Mouse (Mus musculus): ENCODE measurements at regions not wholly inside any gene's neighbourhood (a gene's known extent, or its start where the extent isn't known, plus 50 kb on each side); places are given as distances from the start of the nearest gene placed in this dataset.

- Histone ChIP-seq H3K4me3 (replicated peaks; ENCODE audit: low read length) (no peak overlapping the region), H3K9ac (replicated peaks; ENCODE audit: low read depth, low read length) (no peak overlapping the region), H3K4me1 (replicated peaks; ENCODE audit: control insufficient read depth, insufficient read depth, low read length) (peaks cover 7% of the 10 kb centered on the region), H3K27me3 (replicated peaks; ENCODE audit: control insufficient read depth, insufficient read depth, low read length) (no peaks in the 10 kb centered on the region), H3K27ac (ENCODE audit: low read length) (no peak overlapping the region), H3K9me3 (ENCODE audit: control insufficient read depth, low read length) (no peaks in the 10 kb centered on the region), H3K36me3 (ENCODE audit: control insufficient read depth, insufficient read depth) (no peaks in the 10 kb centered on the region), H3K4me2 (ENCODE audit: low read length) (no peak overlapping the region)
- WGBS = 89% methylated on average over 6 of the region's 6 CpGs
- ATAC-seq = no peak
Measured at GRCm38 (mm10) chr2:114782450-114782849, 127.7 kb upstream of the Dph6 start.

GRCm38 (mm10) chr2:114784191-114784590, 129.4 kb upstream of the Dph6 start:
- Histone ChIP-seq H3K27ac (ENCODE audit: low read length) (peak overlapping the region; percentile 71), H3K27me3 (replicated peaks; ENCODE audit: control insufficient read depth, insufficient read depth, low read length) (no peaks in the 10 kb centered on the region), H3K4me1 (replicated peaks; ENCODE audit: control insufficient read depth, insufficient read depth, low read length) (peaks cover 7% of the 10 kb centered on the region), H3K9me3 (ENCODE audit: control insufficient read depth, low read length) (no peaks in the 10 kb centered on the region), H3K36me3 (ENCODE audit: control insufficient read depth, insufficient read depth) (no peaks in the 10 kb centered on the region), H3K9ac (replicated peaks; ENCODE audit: low read depth, low read length) (no peak overlapping the region), H3K4me3 (replicated peaks; ENCODE audit: low read length) (no peak overlapping the region), H3K4me2 (ENCODE audit: low read length) (no peak overlapping the region)
- ATAC-seq = peak; percentile 82

GRCm38 (mm10) chr2:114788251-114788650, 133.5 kb upstream of the Dph6 start:
- no peak for ATAC-seq
- Histone ChIP-seq H3K4me3 (replicated peaks; ENCODE audit: low read length) (no peak overlapping the region), H3K9ac (replicated peaks; ENCODE audit: low read depth, low read length) (no peak overlapping the region), H3K27ac (ENCODE audit: low read length) (no peak overlapping the region), H3K27me3 (replicated peaks; ENCODE audit: control insufficient read depth, insufficient read depth, low read length) (no peaks in the 10 kb centered on the region), H3K4me1 (replicated peaks; ENCODE audit: control insufficient read depth, insufficient read depth, low read length) (peaks cover 7% of the 10 kb centered on the region), H3K9me3 (ENCODE audit: control insufficient read depth, low read length) (no peaks in the 10 kb centered on the region), H3K36me3 (ENCODE audit: control insufficient read depth, insufficient read depth) (no peaks in the 10 kb centered on the region), H3K4me2 (ENCODE audit: low read length) (no peak overlapping the region)
- 92% methylated on average over 3 of the region's 3 CpGs for WGBS

GRCm38 (mm10) chr2:114796630-114797290, 142.0 kb upstream of the Dph6 start:
- Histone ChIP-seq H3K4me2 (ENCODE audit: low read length) (no peak overlapping the region), H3K27ac (ENCODE audit: low read length) (peak overlapping the region; percentile 48; the same call in 1 of the 2 replicates), H3K36me3 (ENCODE audit: control insufficient read depth, insufficient read depth) (no peaks in the 10 kb centered on the region), H3K4me1 (replicated peaks; ENCODE audit: control insufficient read depth, insufficient read depth, low read length) (no peaks in the 10 kb centered on the region), H3K4me3 (replicated peaks; ENCODE audit: low read length) (no peak overlapping the region), H3K9me3 (ENCODE audit: control insufficient read depth, low read length) (no peaks in the 10 kb centered on the region), H3K27me3 (replicated peaks; ENCODE audit: control insufficient read depth, insufficient read depth, low read length) (no peaks in the 10 kb centered on the region), H3K9ac (replicated peaks; ENCODE audit: low read depth, low read length) (no peak overlapping the region)
- ATAC-seq = peak; percentile 70
- 71% methylated on average over 6 of the region's 6 CpGs for WGBS

GRCm38 (mm10) chr2:114797291-114797650, 142.5 kb upstream of the Dph6 start:
- 14% methylated on average over 1 of the region's 1 CpGs for WGBS
- Histone ChIP-seq H3K4me3 (replicated peaks; ENCODE audit: low read length) (no peak overlapping the region), H3K27ac (ENCODE audit: low read length) (no peak overlapping the region), H3K27me3 (replicated peaks; ENCODE audit: control insufficient read depth, insufficient read depth, low read length) (no peaks in the 10 kb centered on the region), H3K4me1 (replicated peaks; ENCODE audit: control insufficient read depth, insufficient read depth, low read length) (no peaks in the 10 kb centered on the region), H3K9me3 (ENCODE audit: control insufficient read depth, low read length) (no peaks in the 10 kb centered on the region), H3K9ac (replicated peaks; ENCODE audit: low read depth, low read length) (no peak overlapping the region), H3K4me2 (ENCODE audit: low read length) (no peak overlapping the region), H3K36me3 (ENCODE audit: control insufficient read depth, insufficient read depth) (no peaks in the 10 kb centered on the region)
- peak; percentile 97 for ATAC-seq

- WGBS = 88% methylated on average over 3 of the region's 3 CpGs
- H3K4me2 ChIP-seq (ENCODE audit: low read length) = no peak overlapping the region
Measured at GRCm38 (mm10) chr2:114803241-114803640, 148.5 kb upstream of the Dph6 start.

GRCm38 (mm10) chr2:114803928-114804327, 149.2 kb upstream of the Dph6 start:
- 88% methylated on average over 3 of the region's 3 CpGs for WGBS
- ATAC-seq = no peak
- H3K4me1 ChIP-seq (replicated peaks; ENCODE audit: control insufficient read depth, insufficient read depth, low read length) = no peaks in the 10 kb centered on the region
- H3K36me3 ChIP-seq (ENCODE audit: control insufficient read depth, insufficient read depth) = no peaks in the 10 kb centered on the region
- no peak overlapping the region for H3K4me2 ChIP-seq (ENCODE audit: low read length)
- no peaks in the 10 kb centered on the region for H3K9me3 ChIP-seq (ENCODE audit: control insufficient read depth, low read length)
- no peaks in the 10 kb centered on the region for H3K27me3 ChIP-seq (replicated peaks; ENCODE audit: control insufficient read depth, insufficient read depth, low read length)
- H3K4me3 ChIP-seq (replicated peaks; ENCODE audit: low read length) = no peak overlapping the region
- H3K9ac ChIP-seq (replicated peaks; ENCODE audit: low read depth, low read length) = no peak overlapping the region
- no peak overlapping the region for H3K27ac ChIP-seq (ENCODE audit: low read length)

More at GRCm38 (mm10) chr2:114803241-114803640, 148.5 kb upstream of the Dph6 start:
- no peak for ATAC-seq
- Histone ChIP-seq H3K27ac (ENCODE audit: low read length) (no peak overlapping the region), H3K36me3 (ENCODE audit: control insufficient read depth, insufficient read depth) (no peaks in the 10 kb centered on the region), H3K9ac (replicated peaks; ENCODE audit: low read depth, low read length) (no peak overlapping the region), H3K4me1 (replicated peaks; ENCODE audit: control insufficient read depth, insufficient read depth, low read length) (no peaks in the 10 kb centered on the region), H3K9me3 (ENCODE audit: control insufficient read depth, low read length) (no peaks in the 10 kb centered on the region), H3K27me3 (replicated peaks; ENCODE audit: control insufficient read depth, insufficient read depth, low read length) (no peaks in the 10 kb centered on the region), H3K4me3 (replicated peaks; ENCODE audit: low read length) (no peak overlapping the region)

GRCm38 (mm10) chr2:114805436-114806047, 150.8 kb upstream of the Dph6 start:
- WGBS = 51% methylated on average over 3 of the region's 3 CpGs
- no peak overlapping the region for H3K27ac ChIP-seq (ENCODE audit: low read length)
- no peak overlapping the region for H3K4me2 ChIP-seq (ENCODE audit: low read length)
- H3K9ac ChIP-seq (replicated peaks; ENCODE audit: low read depth, low read length) = no peak overlapping the region
- H3K27me3 ChIP-seq (replicated peaks; ENCODE audit: control insufficient read depth, insufficient read depth, low read length) = no peaks in the 10 kb centered on the region
- no peaks in the 10 kb centered on the region for H3K4me1 ChIP-seq (replicated peaks; ENCODE audit: control insufficient read depth, insufficient read depth, low read length)
- H3K4me3 ChIP-seq (replicated peaks; ENCODE audit: low read length) = no peak overlapping the region
- no peaks in the 10 kb centered on the region for H3K9me3 ChIP-seq (ENCODE audit: control insufficient read depth, low read length)
- H3K36me3 ChIP-seq (ENCODE audit: control insufficient read depth, insufficient read depth) = no peaks in the 10 kb centered on the region
- ATAC-seq = peak; percentile 85

GRCm38 (mm10) chr2:114808046-114808445, 153.3 kb upstream of the Dph6 start:
- no peaks in the 10 kb centered on the region for H3K27me3 ChIP-seq (replicated peaks; ENCODE audit: control insufficient read depth, insufficient read depth, low read length)
- no peak overlapping the region for H3K27ac ChIP-seq (ENCODE audit: low read length)
- no peaks in the 10 kb centered on the region for H3K4me1 ChIP-seq (replicated peaks; ENCODE audit: control insufficient read depth, insufficient read depth, low read length)
- H3K9ac ChIP-seq (replicated peaks; ENCODE audit: low read depth, low read length) = no peak overlapping the region
- H3K36me3 ChIP-seq (ENCODE audit: control insufficient read depth, insufficient read depth) = no peaks in the 10 kb centered on the region
- H3K4me3 ChIP-seq (replicated peaks; ENCODE audit: low read length) = no peak overlapping the region
- H3K9me3 ChIP-seq (ENCODE audit: control insufficient read depth, low read length) = no peaks in the 10 kb centered on the region
- WGBS = 83% methylated on average over 5 of the region's 5 CpGs
- no peak overlapping the region for H3K4me2 ChIP-seq (ENCODE audit: low read length)
- no peak for ATAC-seq
